Mouse (Mus musculus): ENCODE data around the gene Gm45753. TPM values are rescaled to one million over a fixed set of nuclear protein-coding genes. Genes with fewer than 3 reads are reported as not detected.
"Not testable (repeated sequence)": the region's sequence is repeated elsewhere in the genome, so short reads cannot be mapped to it uniquely, and the experiment has no call there.

The Gm45753 gene
- polyA plus RNA-seq (2016; fragmentation: Nextera tagmentation; extraction: Ambion mirVana), result not detected in 2 replicates

- Histone ChIP-seq H3K27me3 (ENCODE audit: insufficient read depth, poor library complexity, severe bottlenecking) (no peaks in the 10 kb centered on the region), H3K9me3 (no peaks in the 10 kb centered on the region), H3K4me3 (no peak within 1 kb of the TSS), H3K27ac (no peak within 1 kb of the TSS), H3K4me1 (replicated peaks) (no peaks in the 10 kb centered on the region), H3K36me3 (no peaks in the 10 kb centered on the region)
- 92% methylated on average over 13 of the region's 13 CpGs for WGBS
- no peak for DNase-seq (ENCODE audit: low spot score)
These were observed at the start of gene Gm45753 for GRCm38 (mm10) chr8:45308366-45308765. TSS of gene Gm45753 (minus strand) at chr8:45308466.

GRCm38 (mm10) chr8:45355809-45356208 is 47.5 kb upstream of the Gm45753 start:
- no peak for DNase-seq (ENCODE audit: low spot score)
- H3K4me1 ChIP-seq (replicated peaks), result peaks cover 12% of the 10 kb centered on the region; the same call in 1 of the 2 replicates
- no peak overlapping the region for H3K27ac ChIP-seq
- H3K27me3 ChIP-seq (ENCODE audit: insufficient read depth, poor library complexity, severe bottlenecking), result no peaks in the 10 kb centered on the region
- no peaks in the 10 kb centered on the region for H3K9me3 ChIP-seq
- 82% methylated on average over 6 of the region's 6 CpGs for WGBS
- H3K4me3 ChIP-seq, result no peak overlapping the region
- peaks cover 3% of the 10 kb centered on the region; the same call in 1 of the 2 replicates for H3K36me3 ChIP-seq

GRCm38 (mm10) chr8:45345031-45345430 is 36.8 kb upstream of the Gm45753 start:
- 23% methylated on average over 6 of the region's 6 CpGs for WGBS
- Histone ChIP-seq H3K27ac (no peak overlapping the region), H3K9me3 (no peaks in the 10 kb centered on the region), H3K4me3 (no peak overlapping the region), H3K4me1 (replicated peaks) (no peaks in the 10 kb centered on the region), H3K36me3 (peaks cover 29% of the 10 kb centered on the region), H3K27me3 (ENCODE audit: insufficient read depth, poor library complexity, severe bottlenecking) (no peaks in the 10 kb centered on the region)
- DNase-seq (ENCODE audit: low spot score), result peak; percentile 78

- DNase-seq (ENCODE audit: low spot score), result no peak
- WGBS, result 91% methylated on average over 8 of the region's 8 CpGs
- H3K27ac ChIP-seq, result no peak overlapping the region
These were observed 36.0 kb upstream of the Gm45753 start for GRCm38 (mm10) chr8:45344298-45344697.

GRCm38 (mm10) chr8:45341630-45342628 is 33.7 kb upstream of the Gm45753 start:
- Histone ChIP-seq H3K36me3 (peaks cover 17% of the 10 kb centered on the region), H3K27ac (no peak overlapping the region), H3K4me1 (replicated peaks) (no peaks in the 10 kb centered on the region), H3K4me3 (no peak overlapping the region), H3K9me3 (no peaks in the 10 kb centered on the region), H3K27me3 (ENCODE audit: insufficient read depth, poor library complexity, severe bottlenecking) (no peaks in the 10 kb centered on the region)
- DNase-seq (ENCODE audit: low spot score), result no peak
- 94% methylated on average over 12 of the region's 12 CpGs for WGBS

More at GRCm38 (mm10) chr8:45344298-45344697, 36.0 kb upstream of the Gm45753 start:
- Histone ChIP-seq H3K36me3 (peaks cover 31% of the 10 kb centered on the region), H3K9me3 (no peaks in the 10 kb centered on the region), H3K4me3 (no peak overlapping the region), H3K4me1 (replicated peaks) (no peaks in the 10 kb centered on the region), H3K27me3 (ENCODE audit: insufficient read depth, poor library complexity, severe bottlenecking) (no peaks in the 10 kb centered on the region)

GRCm38 (mm10) chr8:45333493-45333892 is 25.2 kb upstream of the Gm45753 start:
- Histone ChIP-seq H3K4me3 (peak overlapping the region; percentile 73), H3K4me1 (replicated peaks) (peaks cover 14% of the 10 kb centered on the region), H3K27me3 (ENCODE audit: insufficient read depth, poor library complexity, severe bottlenecking) (peaks cover 18% of the 10 kb centered on the region), H3K36me3 (no peaks in the 10 kb centered on the region), H3K9me3 (no peaks in the 10 kb centered on the region), H3K27ac (peak overlapping the region; percentile 59; the same call in 1 of the 2 replicates)
- 4% methylated on average over 8 of the region's 8 CpGs for WGBS
- peak; percentile 19 for DNase-seq (ENCODE audit: low spot score)

- no peaks in the 10 kb centered on the region for H3K9me3 ChIP-seq
- peaks cover 14% of the 10 kb centered on the region for H3K4me1 ChIP-seq (replicated peaks)
- H3K27me3 ChIP-seq (ENCODE audit: insufficient read depth, poor library complexity, severe bottlenecking), result peaks cover 18% of the 10 kb centered on the region
- peak within 1 kb of the TSS; percentile 59; the same call in 1 of the 2 replicates for H3K27ac ChIP-seq
- peak; percentile 62 for DNase-seq (ENCODE audit: low spot score)
- peak within 1 kb of the TSS; percentile 73 for H3K4me3 ChIP-seq
- under 1% methylated on average over 44 of the region's 44 CpGs for WGBS
- no peaks in the 10 kb centered on the region for H3K36me3 ChIP-seq
These were observed 24.6 kb upstream of the Gm45753 start, which contains the start of gene Cyp4v3 for GRCm38 (mm10) chr8:45332685-45333409. TSS of gene Cyp4v3 (minus strand) at chr8:45333216.

GRCm38 (mm10) chr8:45330856-45331255 is 22.6 kb upstream of the Gm45753 start:
- no peak overlapping the region for H3K4me3 ChIP-seq
- H3K4me1 ChIP-seq (replicated peaks), result peaks cover 14% of the 10 kb centered on the region
- H3K36me3 ChIP-seq, result no peaks in the 10 kb centered on the region
- H3K27ac ChIP-seq, result no peak overlapping the region
- WGBS, result 80% methylated on average over 3 of the region's 3 CpGs
- DNase-seq (ENCODE audit: low spot score), result no peak
- peaks cover 18% of the 10 kb centered on the region for H3K27me3 ChIP-seq (ENCODE audit: insufficient read depth, poor library complexity, severe bottlenecking)
- H3K9me3 ChIP-seq, result no peaks in the 10 kb centered on the region

- Histone ChIP-seq H3K36me3 (no peaks in the 10 kb centered on the region), H3K4me1 (replicated peaks) (peaks cover 14% of the 10 kb centered on the region), H3K27me3 (ENCODE audit: insufficient read depth, poor library complexity, severe bottlenecking) (peaks cover 17% of the 10 kb centered on the region), H3K27ac (no peak overlapping the region), H3K4me3 (no peak overlapping the region), H3K9me3 (no peaks in the 10 kb centered on the region)
- WGBS, result 93% methylated on average over 6 of the region's 6 CpGs
- no peak for DNase-seq (ENCODE audit: low spot score)
These were observed 21.1 kb upstream of the Gm45753 start for GRCm38 (mm10) chr8:45329206-45329980.

- H3K27ac ChIP-seq; H3K9me3 ChIP-seq; H3K4me3 ChIP-seq; H3K27me3 ChIP-seq (ENCODE audit: insufficient read depth, poor library complexity, severe bottlenecking); H3K4me1 ChIP-seq (replicated peaks); DNase-seq (ENCODE audit: low spot score); H3K36me3 ChIP-seq: not testable (repeated sequence)
These were observed 18.8 kb upstream of the Gm45753 start for GRCm38 (mm10) chr8:45327076-45327475.

- H3K36me3 ChIP-seq, result no peaks in the 10 kb centered on the region
- H3K9me3 ChIP-seq, result no peaks in the 10 kb centered on the region
- WGBS, result 84% methylated on average over 4 of the region's 4 CpGs
- no peak for DNase-seq (ENCODE audit: low spot score)
- no peaks in the 10 kb centered on the region for H3K27me3 ChIP-seq (ENCODE audit: insufficient read depth, poor library complexity, severe bottlenecking)
- no peak overlapping the region for H3K27ac ChIP-seq
- no peaks in the 10 kb centered on the region for H3K4me1 ChIP-seq (replicated peaks)
- H3K4me3 ChIP-seq, result no peak overlapping the region
These were observed 15.9 kb upstream of the Gm45753 start for GRCm38 (mm10) chr8:45324151-45324550.

- H3K4me1 ChIP-seq (replicated peaks), result no peaks in the 10 kb centered on the region
These were observed 13.1 kb upstream of the Gm45753 start for GRCm38 (mm10) chr8:45321365-45321764.

More at GRCm38 (mm10) chr8:45321365-45321764, 13.1 kb upstream of the Gm45753 start:
- no peak for DNase-seq (ENCODE audit: low spot score)
- Histone ChIP-seq H3K9me3 (no peaks in the 10 kb centered on the region), H3K27ac (no peak overlapping the region), H3K4me3 (no peak overlapping the region), H3K27me3 (ENCODE audit: insufficient read depth, poor library complexity, severe bottlenecking) (no peaks in the 10 kb centered on the region), H3K36me3 (no peaks in the 10 kb centered on the region)
- 86% methylated on average over 2 of the region's 2 CpGs for WGBS
